8 mouse cellular contexts compared by ENCODE assay signal in the genomic region with DNA sequence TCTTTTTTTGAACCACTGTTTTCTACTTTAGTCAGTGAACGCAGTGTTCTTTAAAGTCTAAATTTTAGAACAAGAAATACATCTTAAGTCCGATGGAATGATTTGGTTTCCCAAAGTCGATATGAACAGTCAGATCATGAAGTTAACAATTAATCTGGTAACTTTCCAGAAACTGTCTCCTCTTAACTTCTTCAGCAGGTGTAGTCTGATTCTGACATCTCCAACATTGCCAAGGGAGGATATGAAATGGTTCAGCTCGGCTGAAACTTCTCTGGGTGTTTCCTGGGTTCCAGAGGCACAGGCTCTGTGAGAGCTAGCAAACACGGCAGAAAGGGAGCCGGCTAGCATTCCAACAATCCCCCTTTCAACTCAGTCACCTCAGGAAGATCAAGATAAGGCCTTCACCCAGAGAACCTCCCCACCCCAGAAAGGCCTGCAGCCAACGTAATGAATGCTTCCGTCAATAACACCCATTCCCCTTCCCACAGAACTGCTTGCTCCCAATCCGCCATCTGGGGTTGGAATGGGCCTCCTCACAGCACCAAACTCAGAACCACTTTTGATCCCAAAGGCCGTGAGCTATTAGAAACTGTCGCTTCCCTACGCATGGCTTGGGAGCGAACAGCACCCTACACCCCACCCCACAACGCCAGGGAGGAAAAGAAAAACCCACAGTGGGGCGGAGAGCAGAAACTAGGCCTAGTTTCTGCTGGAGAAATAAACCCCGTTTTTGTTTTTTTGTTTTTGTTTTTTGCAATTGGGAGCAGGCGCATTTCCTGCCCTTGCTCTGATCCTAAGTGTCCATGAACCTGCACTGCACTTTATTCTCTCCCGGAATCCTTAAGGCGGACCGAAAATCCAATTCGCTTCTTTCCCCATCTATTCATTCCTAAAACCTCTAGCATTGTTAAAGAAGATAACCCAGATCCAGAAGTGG. TPM values are rescaled to one million over a fixed set of nuclear protein-coding genes. Genes with fewer than 3 reads are reported as not detected.
A peak's percentile ranks its signal among the peaks of the same experiment; 100 is the strongest.
DNase-seq lines count a peak whose midpoint lies in the region; ATAC-seq and TF ChIP-seq lines count a peak whose summit lies in the region.

No protein-coding gene starts in this region.

- intact Hi-C loops in heart, postnatal 14 days (cut with DNase I) = loop anchor here (5.0 kb wide), 1 partner anchor 36 kb away; no protein-coding TSS in a partner anchor

- H3K9me3 ChIP-seq in embryonic facial prominence, embryonic 14.5 days (ENCODE audit: control insufficient read depth, low read length) = no peaks in the 10 kb centered on the region
- H3K9me3 ChIP-seq in midbrain, embryonic 10.5 days (replicated peaks) = no peaks in the 10 kb centered on the region

- H3K9ac ChIP-seq in embryonic facial prominence, embryonic 14.5 days (ENCODE audit: low read depth, low read length) = peak overlapping the region; percentile 95

- H3K36me3 ChIP-seq in embryonic facial prominence, embryonic 14.5 days (ENCODE audit: control insufficient read depth, insufficient read depth, low read length) = no peaks in the 10 kb centered on the region
- peaks cover 13% of the 10 kb centered on the region for H3K36me3 ChIP-seq in midbrain, embryonic 10.5 days
- H3K36me3 ChIP-seq in testis, adult 2 months (ENCODE audit: control insufficient read depth, insufficient read depth, low read length) = no peaks in the 10 kb centered on the region

- peak overlapping the region; percentile 63 for H3K4me2 ChIP-seq in embryonic facial prominence, embryonic 14.5 days (ENCODE audit: low read depth, low read length)

- TF ChIP-seq POLR2A in testis, adult 2 months (IDR thresholded peaks at IDR 0.05; ENCODE audit: control insufficient read depth, low read depth, low read length) = no peak

- ATAC-seq in embryonic facial prominence, embryonic 14.5 days (ENCODE audit: low read depth) = no peak

- H3K4me3 ChIP-seq in embryonic facial prominence, embryonic 14.5 days (ENCODE audit: low read depth, low read length) = peak overlapping the region; percentile 95
- H3K4me3 ChIP-seq in midbrain, embryonic 10.5 days = peak overlapping the region; percentile 95
- peak overlapping the region; percentile 95 for H3K4me3 ChIP-seq in testis, adult 2 months (ENCODE audit: control insufficient read depth, low read depth, low read length)

- no peak for TF ChIP-seq CTCF in testis, adult 2 months (IDR thresholded peaks at IDR 0.05; ENCODE audit: control insufficient read depth, insufficient read depth, insufficient replicate concordance, low read depth, low read length)

- DNase-seq in layer of hippocampus, adult 11-12 months (ENCODE audit: low spot score) = peak; percentile 19
- DNase-seq in layer of hippocampus, adult 9-11 months = no peak
- DNase-seq in adrenal gland, adult 2 months = peak; percentile 53
- DNase-seq in embryonic facial prominence, embryonic 14.5 days (ENCODE audit: low spot score) = peak; percentile 10
- peak; percentile 18 to 23 for DNase-seq in heart, postnatal 14 days
- peak; percentile 19 to 37 for DNase-seq in layer of hippocampus, postnatal 10 days (ENCODE audit: low spot score in 2 of 2)
- DNase-seq in midbrain, embryonic 10.5 days (ENCODE audit: low spot score) = peak; percentile 26

- 10% methylated on average over 21 of the region's 21 CpGs for WGBS in embryonic facial prominence, embryonic 14.5 days
- 13% methylated on average over 21 of the region's 21 CpGs for WGBS in midbrain, embryonic 10.5 days

- H3K4me1 ChIP-seq in embryonic facial prominence, embryonic 14.5 days (ENCODE audit: control insufficient read depth, insufficient read depth, low read length) = peaks cover 11% of the 10 kb centered on the region
- H3K4me1 ChIP-seq in midbrain, embryonic 10.5 days = peaks cover 19% of the 10 kb centered on the region
- H3K4me1 ChIP-seq in testis, adult 2 months (ENCODE audit: control insufficient read depth, insufficient read depth, low read length) = peaks cover 4% of the 10 kb centered on the region

- H3K27ac ChIP-seq in embryonic facial prominence, embryonic 14.5 days (replicated peaks; ENCODE audit: low read depth, low read length) = peak overlapping the region; percentile 96
- peak overlapping the region; percentile 95 for H3K27ac ChIP-seq in midbrain, embryonic 10.5 days (replicated peaks)
- H3K27ac ChIP-seq in testis, adult 2 months (ENCODE audit: control insufficient read depth, insufficient read depth, low read depth, low read length) = peak overlapping the region; percentile 91

- no peaks in the 10 kb centered on the region for H3K27me3 ChIP-seq in embryonic facial prominence, embryonic 14.5 days (replicated peaks; ENCODE audit: control insufficient read depth, insufficient read depth, low read length)
- H3K27me3 ChIP-seq in midbrain, embryonic 10.5 days (ENCODE audit: low read depth, poor library complexity, severe bottlenecking) = no peaks in the 10 kb centered on the region
- H3K27me3 ChIP-seq in testis, adult 2 months (ENCODE audit: control insufficient read depth, insufficient read depth, low read length) = no peaks in the 10 kb centered on the region

RNA-seq across cellular contexts. Expression of a gene that starts 1.3 kb away (rescaled TPM):
- total RNA-seq in adrenal gland, adult 2 months (2021) = 10 to 100 TPM; 50.3 to 58.3 TPM
- 231 and 314 TPM in 2 replicates for polyA plus RNA-seq in adrenal gland, adult 2 months (2012; rRNA removed)
- polyA plus RNA-seq in embryonic facial prominence, embryonic 14.5 days (2014; fragmentation: Nextera tagmentation; extraction: Ambion mirVana) = 46.2 and 51.1 TPM in 2 replicates
- total RNA-seq in heart, postnatal 14 days (2021) = 10 to 100 TPM; 30.7 to 32.9 TPM
- 10 to 100 TPM; 69.3 to 81.8 TPM for total RNA-seq in layer of hippocampus, postnatal 10 days (2021)
- 60.9 and 62.0 TPM in 2 replicates for polyA plus RNA-seq in midbrain, embryonic 10.5 days (2016; fragmentation: Nextera tagmentation; extraction: Ambion mirVana)
- polyA plus RNA-seq in testis, adult 2 months (2012; rRNA removed) = 8.1 and 9.3 TPM in 2 replicates
